Mouse (Mus musculus) G1E (cell line): ENCODE data around the gene Prdm16. TPM values are rescaled to one million over a fixed set of nuclear protein-coding genes. Genes with fewer than 3 reads are reported as not detected.

Source experiments
- ATAC-seq: 2 replicates; pipeline ENCODE4 v1.8.0; 2016; ENCODE audit warnings: mild to moderate bottlenecking; ENCODE audit not compliant: insufficient number of reproducible peaks, poor library complexity, low FRiP score, severe bottlenecking; ENCODE audit errors: extremely low read depth
- DNase-seq: peaks from one replicate; pipeline ENCODE4 v3.0.0; 2012; ENCODE audit warnings: low spot score
- H3K27me3 ChIP-seq: 2 replicates; pipeline ENCODE4 v1.6.1; 2012; ENCODE audit warnings: mild to moderate bottlenecking, low read length, inconsistent platforms; ENCODE audit not compliant: insufficient read depth
- H3K36me3 ChIP-seq: replicated peaks from 2 replicates; pipeline ENCODE3; 2012; ENCODE audit warnings: mild to moderate bottlenecking, inconsistent platforms
- H3K4me1 ChIP-seq: 2 replicates; pipeline ENCODE4 v1.6.1; 2012; ENCODE audit warnings: low read depth, low read length, inconsistent platforms, mixed read lengths; ENCODE audit not compliant: insufficient read depth
- H3K4me3 ChIP-seq: 2 replicates; pipeline ENCODE4 v1.5.1; 2012; ENCODE audit warnings: low read depth, mild to moderate bottlenecking, inconsistent platforms, low read length, moderate library complexity, mixed read lengths
- H3K9me3 ChIP-seq: replicated peaks from 2 replicates; pipeline ENCODE4 v1.6.1; 2012; ENCODE audit warnings: inconsistent platforms
- CTCF ChIP-seq: IDR thresholded peaks from 2 replicates; pipeline ENCODE4 v1.5.1; 2012; ENCODE audit warnings: low read depth, low read length, inconsistent platforms, mixed read lengths
- GATA1 ChIP-seq: IDR thresholded peaks from 2 replicates; pipeline ENCODE4 v1.6.1; 2012; ENCODE audit warnings: borderline replicate concordance, low read length, inconsistent platforms, mixed read lengths
- GATA2 ChIP-seq: IDR thresholded peaks from 2 replicates; pipeline ENCODE4 v1.6.1; 2012; ENCODE audit warnings: low read depth, low read length, inconsistent platforms, borderline replicate concordance
- POLR2AphosphoS5 ChIP-seq: IDR thresholded peaks from 2 replicates; pipeline ENCODE4 v1.6.1; 2012; ENCODE audit warnings: low read depth, low read length, inconsistent platforms; ENCODE audit not compliant: insufficient replicate concordance
- TAL1 ChIP-seq: conservative IDR thresholded peaks from 2 replicates; pipeline ENCODE4 v1.6.1; 2012; ENCODE audit warnings: low read depth, low read length, inconsistent platforms, mixed read lengths
- polyA plus RNA-seq: library from polyadenylated mRNA; stranded (reverse); fragments of >175 nt; gene quantifications from 2 replicates; pipeline ENCODE4 v1.2.3, GENCODE M21; 2012
- total RNA-seq, 2 experiments: library from RNA; stranded (forward) in 1 of 2; stranded (reverse) in 1 of 2; fragments of 200-1000 nt in 1 of 2; fragments of >200 nt in 1 of 2; fragmentation: Nextera tagmentation in 1 of 2; gene quantifications; 2 replicates each; pipeline ENCODE4 v1.2.3; 2014 to 2017

Gene Prdm16
- total and polyA plus RNA-seq, 3 experiments, result under 0.01 TPM; not detected in 2

GRCm38 (mm10) chr4:154594761-154595556 lies 41.7 kb downstream of the Prdm16 start:
- no peak for TF ChIP-seq CTCF
- TF ChIP-seq TAL1, result no peak
- no peak for TF ChIP-seq POLR2AphosphoS5
- no peak for TF ChIP-seq GATA1
- no peak for TF ChIP-seq GATA2
- Histone ChIP-seq H3K9me3 (peaks cover 98% of the 10 kb centered on the region), H3K36me3 (no peaks in the 10 kb centered on the region), H3K27me3 (no peaks in the 10 kb centered on the region), H3K4me3 (no peak overlapping the region; the same call in 1 of the 2 replicates), H3K4me1 (no peaks in the 10 kb centered on the region)
- DNase-seq (no peak), ATAC-seq (no peak)

GRCm38 (mm10) chr4:154594116-154594760 lies 42.4 kb downstream of the Prdm16 start:
- Histone ChIP-seq H3K4me3 (no peak overlapping the region), H3K9me3 (peaks cover 98% of the 10 kb centered on the region), H3K36me3 (no peaks in the 10 kb centered on the region), H3K4me1 (no peaks in the 10 kb centered on the region), H3K27me3 (no peaks in the 10 kb centered on the region)
- ATAC-seq (no peak), DNase-seq (no peak)
- TF ChIP-seq CTCF (no peak), GATA2 (no peak), TAL1 (no peak), GATA1 (no peak), POLR2AphosphoS5 (no peak)

GRCm38 (mm10) chr4:154592562-154592961 lies 44.1 kb downstream of the Prdm16 start:
- H3K36me3 ChIP-seq, result no peaks in the 10 kb centered on the region
- H3K4me3 ChIP-seq, result no peak overlapping the region; the same call in 1 of the 2 replicates
- DNase-seq (no peak), ATAC-seq (no peak)
- no peaks in the 10 kb centered on the region; the same call in 1 of the 2 replicates for H3K27me3 ChIP-seq
- H3K4me1 ChIP-seq, result no peaks in the 10 kb centered on the region
- TF ChIP-seq TAL1 (no peak), GATA1 (no peak), GATA2 (no peak), POLR2AphosphoS5 (no peak), CTCF (no peak)
- H3K9me3 ChIP-seq, result peaks cover 97% of the 10 kb centered on the region

GRCm38 (mm10) chr4:154590910-154591309 lies 45.8 kb downstream of the Prdm16 start:
- Histone ChIP-seq H3K4me3 (no peak overlapping the region), H3K36me3 (no peaks in the 10 kb centered on the region), H3K9me3 (peaks cover 97% of the 10 kb centered on the region), H3K27me3 (no peaks in the 10 kb centered on the region; the same call in 1 of the 2 replicates), H3K4me1 (no peaks in the 10 kb centered on the region)
- DNase-seq (no peak), ATAC-seq (no peak)
- TF ChIP-seq CTCF (no peak), POLR2AphosphoS5 (no peak), GATA1 (no peak), TAL1 (no peak), GATA2 (no peak)

GRCm38 (mm10) chr4:154586334-154586733 lies 50.3 kb downstream of the Prdm16 start:
- Histone ChIP-seq H3K4me1 (no peaks in the 10 kb centered on the region), H3K27me3 (no peaks in the 10 kb centered on the region; the same call in 1 of the 2 replicates), H3K9me3 (peaks cover 94% of the 10 kb centered on the region), H3K4me3 (no peak overlapping the region), H3K36me3 (no peaks in the 10 kb centered on the region)
- DNase-seq (no peak), ATAC-seq (no peak)
- TF ChIP-seq TAL1 (no peak), GATA1 (no peak), POLR2AphosphoS5 (no peak)

GRCm38 (mm10) chr4:154585779-154586178 lies 50.9 kb downstream of the Prdm16 start:
- H3K4me3 ChIP-seq, result no peak overlapping the region
- DNase-seq, result no peak
- peaks cover 94% of the 10 kb centered on the region for H3K9me3 ChIP-seq
- ATAC-seq, result no peak
- no peak for TF ChIP-seq CTCF
- TF ChIP-seq TAL1, result no peak
- no peak for TF ChIP-seq POLR2AphosphoS5
- H3K4me1 ChIP-seq, result no peaks in the 10 kb centered on the region
- no peaks in the 10 kb centered on the region for H3K36me3 ChIP-seq
- no peaks in the 10 kb centered on the region; the same call in 1 of the 2 replicates for H3K27me3 ChIP-seq
